Mouse (Mus musculus) liver, embryonic 15.5 days (tissue): ENCODE measurements around the gene Dek. TPM values are rescaled to one million over a fixed set of nuclear protein-coding genes. Genes with fewer than 3 reads are reported as not detected.

ENCODE experiments used
- polyA plus RNA-seq: library from polyadenylated mRNA; unstranded; fragments of >200 nt; fragmentation: Nextera tagmentation; extraction: Ambion mirVana; gene quantifications from 2 replicates; pipeline ENCODE4 v1.2.1, GENCODE M21; 2015

The Dek gene
- polyA plus RNA-seq, 1 experiment from 2014 or later: 361 TPM

Other genes with a start within 250 kb of the Dek start
- 4.1 and 5.3 TPM in 2 replicates for gene Kif13a, start 176.3 kb downstream of the Dek start, polyA plus RNA-seq
- gene Nhlrc1, start 91.4 kb downstream of the Dek start, polyA plus RNA-seq: 0.40 and 0.52 TPM in 2 replicates
- gene Kdm1b, start 62.7 kb downstream of the Dek start, polyA plus RNA-seq: 3.1 and 3.5 TPM in 2 replicates
- gene Tpmt, start 61.5 kb downstream of the Dek start, polyA plus RNA-seq: 11.5 and 13.1 TPM in 2 replicates
- 1.8 and 2.1 TPM in 2 replicates for gene Rnf144b, start 16.5 kb upstream of the Dek start, polyA plus RNA-seq